Mouse (Mus musculus) midbrain, embryonic 10.5 days (tissue): ENCODE data around the gene Endou. TPM values are rescaled to one million over a fixed set of nuclear protein-coding genes. Genes with fewer than 3 reads are reported as not detected.

Source experiments
- DNase-seq: peaks from one replicate; pipeline ENCODE4 v3.0.0-alpha.2; 2017; ENCODE audit warnings: low spot score
- H3K27ac ChIP-seq: fragments of 300-500 bp; sonication (generic); replicated peaks from 2 replicates; pipeline ENCODE4 v1.5.1; 2016; ENCODE audit warnings: mild to moderate bottlenecking
- H3K27me3 ChIP-seq: fragments of 300-500 bp; sonication (generic); 2 replicates; pipeline ENCODE4 v1.6.1; 2016; ENCODE audit warnings: low read depth, mild to moderate bottlenecking; ENCODE audit not compliant: poor library complexity, severe bottlenecking
- H3K36me3 ChIP-seq: fragments of 300-500 bp; sonication (generic); 2 replicates; pipeline ENCODE4 v1.6.1; 2016; ENCODE audit warnings: mild to moderate bottlenecking, moderate library complexity
- H3K4me1 ChIP-seq: fragments of 300-500 bp; sonication (generic); 2 replicates; pipeline ENCODE4 v1.6.1; 2016
- H3K4me3 ChIP-seq: fragments of 300-500 bp; sonication (generic); 2 replicates; pipeline ENCODE4 v1.5.1; 2016; ENCODE audit warnings: mild to moderate bottlenecking, moderate library complexity
- H3K9me3 ChIP-seq: fragments of 300-500 bp; sonication (generic); replicated peaks from 2 replicates; pipeline ENCODE4 v1.6.1; 2016; ENCODE audit warnings: mild to moderate bottlenecking
- WGBS: fragments of 180-500 bp; shearing (Covaris S2); methylation state at CpG from one replicate; pipeline ENCODE4 v1.1.7; 2016; 5-methylcytosine and 5-hydroxymethylcytosine counted together
- polyA plus RNA-seq: library from polyadenylated mRNA; unstranded; fragments of >200 nt; fragmentation: Nextera tagmentation; extraction: Ambion mirVana; gene quantifications from 2 replicates; pipeline ENCODE4 v1.2.1, GENCODE M21; 2016

The Endou gene
- polyA plus RNA-seq, 1 experiment from 2014 or later = 0.26 TPM

DNA sequence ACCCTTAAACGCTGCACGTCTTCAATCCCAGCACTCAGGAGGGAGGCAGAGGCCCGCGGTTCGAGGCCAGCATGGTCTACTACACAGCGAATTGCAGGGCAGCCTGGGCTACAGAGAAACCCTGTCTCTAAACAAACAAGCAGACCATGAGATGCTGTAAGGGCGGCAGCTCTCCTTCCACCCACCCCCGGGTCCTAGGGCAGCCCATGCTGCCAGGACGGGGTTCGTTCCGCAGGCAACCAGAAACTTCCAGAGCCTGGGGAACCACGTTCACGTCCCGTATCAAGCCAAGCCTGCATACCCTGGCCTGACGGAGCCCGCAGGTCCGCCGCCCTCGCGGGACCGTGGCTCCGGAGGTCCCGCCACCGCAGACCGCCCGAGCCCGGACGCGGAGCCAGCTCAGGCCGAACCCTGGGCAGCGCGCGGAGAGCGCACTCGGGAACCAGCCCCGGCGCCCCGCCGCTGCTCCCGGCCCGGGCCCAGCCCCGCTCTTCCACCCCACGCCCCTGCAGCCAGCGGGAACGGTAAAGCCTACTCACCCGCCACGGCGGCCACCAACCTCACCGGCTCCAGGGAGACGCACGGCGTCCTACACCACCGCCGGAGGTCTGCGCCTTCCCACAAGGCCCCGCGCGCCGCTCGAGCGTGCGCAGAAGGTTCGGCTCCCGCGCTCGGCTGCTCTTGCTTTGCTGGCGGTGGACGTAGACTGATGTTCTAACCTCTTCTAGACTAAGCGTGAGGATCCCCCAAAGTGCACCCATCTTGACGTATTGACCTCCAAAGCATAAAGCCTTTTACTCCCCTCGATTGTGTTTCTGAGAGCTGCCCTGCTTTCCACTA lies 25.7 kb downstream of the Endou start, which contains the start of gene Rpap3:
Gene Rpap3, minus strand, starts transcription at position 615 of the 840 bp plus-strand sequence.
- DNase-seq = peak; percentile 85
- Histone ChIP-seq H3K27ac (peak within 1 kb of the TSS; percentile 91), H3K4me1 (peaks cover 27% of the 10 kb centered on the region), H3K36me3 (peaks cover 31% of the 10 kb centered on the region), H3K9me3 (no peaks in the 10 kb centered on the region), H3K4me3 (peak within 1 kb of the TSS; percentile 80), H3K27me3 (no peaks in the 10 kb centered on the region)
- under 1% methylated on average over 71 of the region's 71 CpGs for WGBS

DNA sequence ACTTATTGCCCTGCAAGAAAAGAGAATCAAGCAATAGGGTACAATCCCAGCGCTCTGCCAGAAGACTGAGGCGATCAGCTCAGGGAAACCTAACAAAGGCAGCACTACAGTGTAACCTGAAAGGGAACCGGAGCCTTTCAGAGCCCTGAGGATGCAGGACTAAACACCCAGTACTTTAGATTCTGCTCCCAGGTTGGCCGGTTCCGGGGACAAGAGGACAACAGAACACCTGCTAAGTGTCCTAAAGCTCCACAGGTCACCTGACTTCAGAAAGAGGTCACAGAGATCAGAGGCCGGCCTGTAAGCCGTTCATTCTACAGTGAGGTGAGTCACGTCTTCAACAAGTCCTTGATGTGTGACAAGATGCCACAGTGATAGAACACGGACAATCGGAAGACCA lies 34.5 kb downstream of the Endou start:
- Histone ChIP-seq H3K27ac (no peak overlapping the region), H3K4me1 (no peaks in the 10 kb centered on the region), H3K27me3 (no peaks in the 10 kb centered on the region), H3K9me3 (no peaks in the 10 kb centered on the region), H3K36me3 (peaks cover 99% of the 10 kb centered on the region), H3K4me3 (no peak overlapping the region)
- DNase-seq = no peak
- WGBS = 89% methylated on average over 10 of the region's 10 CpGs

DNA sequence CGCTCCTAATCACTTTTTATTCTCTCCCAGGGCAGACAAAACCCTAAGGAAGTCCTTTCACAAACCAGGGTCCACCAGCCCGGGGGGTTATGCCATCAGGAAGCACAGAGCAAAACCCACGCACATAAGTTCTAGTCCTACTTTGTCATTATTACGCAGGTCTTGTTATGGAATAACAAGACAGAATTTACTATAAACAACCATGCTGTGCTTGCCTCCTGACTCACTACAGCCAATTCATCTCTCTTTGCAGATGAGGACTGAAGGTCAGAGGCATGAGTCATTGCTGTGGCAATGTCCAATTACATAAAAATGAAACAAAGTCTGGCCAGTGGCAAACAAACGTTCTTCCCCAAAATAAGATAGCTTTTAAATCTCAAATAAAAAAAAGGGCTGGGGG lies 37.7 kb downstream of the Endou start:
- H3K4me3 ChIP-seq = no peak overlapping the region
- H3K36me3 ChIP-seq = peaks cover 99% of the 10 kb centered on the region
- no peaks in the 10 kb centered on the region for H3K27me3 ChIP-seq
- no peaks in the 10 kb centered on the region for H3K9me3 ChIP-seq
- DNase-seq = no peak
- H3K27ac ChIP-seq = no peak overlapping the region
- 96% methylated on average over 5 of the region's 5 CpGs for WGBS
- no peaks in the 10 kb centered on the region for H3K4me1 ChIP-seq

DNA sequence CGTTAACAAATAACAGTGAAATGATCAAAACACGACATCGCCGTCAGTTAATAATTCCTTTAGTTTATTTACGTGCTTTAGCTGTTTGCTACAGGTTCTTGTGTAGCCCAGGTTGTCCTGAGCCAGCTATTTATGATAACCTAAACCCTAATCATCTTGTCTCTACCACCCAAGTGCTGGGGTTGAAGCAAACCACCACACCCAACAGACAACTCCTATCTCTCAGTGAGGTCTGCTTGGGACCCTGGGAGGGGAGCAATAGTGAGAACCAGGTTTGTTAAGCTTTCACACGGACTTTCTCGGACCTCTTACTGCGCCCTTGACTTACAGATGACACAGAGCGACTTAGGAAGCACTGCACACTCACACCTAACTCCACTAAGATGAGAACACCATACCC lies 47.0 kb downstream of the Endou start:
- no peaks in the 10 kb centered on the region for H3K9me3 ChIP-seq
- peaks cover 100% of the 10 kb centered on the region for H3K36me3 ChIP-seq
- H3K4me1 ChIP-seq = no peaks in the 10 kb centered on the region
- no peak overlapping the region for H3K27ac ChIP-seq
- 96% methylated on average over 9 of the region's 9 CpGs for WGBS
- DNase-seq = no peak
- H3K4me3 ChIP-seq = no peak overlapping the region
- H3K27me3 ChIP-seq = no peaks in the 10 kb centered on the region

DNA sequence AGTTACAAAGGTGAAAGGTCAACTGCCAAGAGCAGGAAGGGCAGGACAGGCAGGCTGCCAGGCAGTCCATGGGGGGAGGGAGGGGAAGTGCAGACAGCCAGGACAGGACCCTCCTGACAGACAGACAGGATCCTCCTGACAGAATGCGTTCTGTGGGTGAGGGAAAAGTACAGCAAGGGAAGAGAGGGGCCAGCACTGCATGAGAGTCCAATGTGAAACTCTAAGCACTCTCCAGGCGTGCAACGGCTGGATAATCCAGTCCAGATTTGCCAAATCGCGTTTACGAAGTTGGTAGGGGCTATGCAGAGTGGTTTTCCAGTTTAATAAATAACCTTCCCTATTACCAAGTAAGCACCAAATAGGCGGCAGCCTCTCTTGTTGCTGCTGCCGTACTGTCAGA lies 49.1 kb downstream of the Endou start:
- Histone ChIP-seq H3K27me3 (no peaks in the 10 kb centered on the region), H3K9me3 (no peaks in the 10 kb centered on the region), H3K36me3 (peaks cover 100% of the 10 kb centered on the region), H3K4me3 (no peak overlapping the region), H3K27ac (no peak overlapping the region), H3K4me1 (no peaks in the 10 kb centered on the region)
- WGBS = 91% methylated on average over 8 of the region's 8 CpGs
- no peak for DNase-seq

DNA sequence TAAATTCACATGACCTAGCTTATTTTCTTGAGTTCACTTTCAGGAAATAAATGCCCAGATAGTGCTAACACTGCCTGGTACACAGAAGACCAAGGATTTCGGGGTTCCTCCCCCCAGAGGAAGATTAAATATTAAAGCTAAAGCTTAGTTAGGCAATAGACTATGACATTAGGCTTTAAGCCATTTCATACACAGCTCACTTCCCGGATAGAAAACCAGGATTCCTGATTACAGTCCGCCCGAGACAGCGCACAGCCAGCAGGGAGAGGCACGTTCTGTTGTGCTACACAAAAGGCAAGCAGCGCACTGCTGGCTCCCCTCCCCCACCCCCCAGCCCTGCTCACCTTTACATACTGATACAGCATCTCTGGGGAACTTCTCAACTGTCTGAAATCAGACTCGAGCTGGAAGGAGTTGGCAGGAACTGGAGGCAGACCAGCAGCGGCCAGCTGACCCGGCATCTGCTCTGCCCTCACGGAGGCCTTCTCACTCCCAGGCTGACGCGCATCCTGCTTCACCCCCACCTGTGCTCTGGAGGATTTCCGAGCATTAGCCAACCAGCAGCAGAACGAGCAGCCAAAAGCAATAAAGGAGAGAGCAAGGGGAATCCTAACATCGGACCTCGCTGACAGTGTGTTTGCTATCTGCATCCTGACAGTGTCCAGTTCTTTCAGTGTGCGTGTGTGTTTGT lies 51.0 kb downstream of the Endou start:
- no peaks in the 10 kb centered on the region for H3K27me3 ChIP-seq
- no peaks in the 10 kb centered on the region for H3K9me3 ChIP-seq
- H3K36me3 ChIP-seq = peaks cover 100% of the 10 kb centered on the region
- no peaks in the 10 kb centered on the region for H3K4me1 ChIP-seq
- no peak for DNase-seq
- no peak overlapping the region for H3K27ac ChIP-seq
- 88% methylated on average over 18 of the region's 18 CpGs for WGBS
- H3K4me3 ChIP-seq = no peak overlapping the region

DNA sequence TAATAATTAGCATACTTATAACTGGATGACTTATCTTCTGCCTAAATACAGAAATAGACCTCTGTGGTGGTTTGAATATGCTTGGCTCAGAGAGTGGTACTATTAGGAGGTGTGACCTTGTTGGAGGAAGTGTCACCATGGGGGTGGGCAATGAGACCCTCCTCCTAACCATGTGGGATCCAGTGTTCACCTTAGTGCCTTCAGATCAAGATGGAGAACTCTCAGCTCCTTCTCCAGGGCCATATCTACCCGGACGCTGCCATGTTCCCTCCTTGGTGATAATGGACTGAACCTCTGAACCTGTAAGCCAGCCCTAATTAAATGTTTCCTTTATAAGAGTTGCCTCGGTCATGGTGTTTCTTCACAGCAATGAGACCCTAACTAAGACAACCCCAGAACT lies 53.8 kb downstream of the Endou start:
- H3K27ac ChIP-seq = no peak overlapping the region
- peaks cover 100% of the 10 kb centered on the region for H3K36me3 ChIP-seq
- H3K4me1 ChIP-seq = peaks cover 6% of the 10 kb centered on the region
- WGBS = 96% methylated on average over 3 of the region's 3 CpGs
- H3K27me3 ChIP-seq = no peaks in the 10 kb centered on the region
- no peaks in the 10 kb centered on the region for H3K9me3 ChIP-seq
- DNase-seq = no peak
- no peak overlapping the region for H3K4me3 ChIP-seq

DNA sequence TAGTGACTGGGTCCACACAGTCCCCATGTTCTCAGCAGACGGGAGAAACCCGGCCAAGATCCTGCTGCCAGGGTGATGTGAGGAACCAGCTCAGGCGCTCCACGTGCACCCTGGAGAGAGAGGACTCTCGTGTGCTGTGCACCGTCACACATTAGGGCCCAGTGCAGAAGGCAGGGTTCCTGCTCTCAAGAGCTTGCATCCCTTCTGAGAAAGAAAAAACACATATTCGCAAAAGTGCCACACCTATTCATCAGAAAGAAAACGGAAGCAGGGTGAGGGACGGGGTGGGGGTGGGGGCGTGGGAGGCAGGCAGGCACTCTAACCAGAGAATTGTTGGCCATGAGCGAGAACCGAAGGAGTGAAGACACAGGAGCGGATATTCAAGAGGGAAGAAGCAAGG lies 55.2 kb downstream of the Endou start:
- H3K36me3 ChIP-seq = peaks cover 97% of the 10 kb centered on the region

DNA sequence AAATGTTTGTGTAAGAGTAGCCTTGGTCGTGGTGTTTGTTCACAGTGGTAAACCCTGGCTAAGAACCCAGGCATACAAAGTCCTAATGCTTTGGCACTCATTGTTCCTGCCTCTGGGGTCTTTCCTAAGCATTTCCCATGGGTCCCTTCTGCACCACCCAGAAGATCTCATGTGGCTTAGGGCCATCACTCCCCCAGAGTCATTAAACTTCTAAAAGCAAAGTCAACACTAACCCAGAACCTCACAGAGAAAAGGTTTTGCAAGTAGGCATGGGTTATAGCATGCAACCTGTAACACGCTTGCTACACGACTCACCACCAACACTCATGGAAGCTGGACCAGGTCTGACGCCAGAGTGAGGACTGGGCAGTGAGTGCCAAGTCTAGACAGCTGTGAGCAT lies 56.7 kb downstream of the Endou start:
- H3K36me3 ChIP-seq = peaks cover 82% of the 10 kb centered on the region
- WGBS = 94% methylated on average over 4 of the region's 4 CpGs

More for the DNA sequence above, 55.2 kb downstream of the Endou start:
- Histone ChIP-seq H3K9me3 (no peaks in the 10 kb centered on the region), H3K4me1 (peaks cover 14% of the 10 kb centered on the region), H3K4me3 (no peak overlapping the region), H3K27me3 (no peaks in the 10 kb centered on the region), H3K27ac (no peak overlapping the region)
- DNase-seq = no peak
- 94% methylated on average over 13 of the region's 13 CpGs for WGBS

DNA sequence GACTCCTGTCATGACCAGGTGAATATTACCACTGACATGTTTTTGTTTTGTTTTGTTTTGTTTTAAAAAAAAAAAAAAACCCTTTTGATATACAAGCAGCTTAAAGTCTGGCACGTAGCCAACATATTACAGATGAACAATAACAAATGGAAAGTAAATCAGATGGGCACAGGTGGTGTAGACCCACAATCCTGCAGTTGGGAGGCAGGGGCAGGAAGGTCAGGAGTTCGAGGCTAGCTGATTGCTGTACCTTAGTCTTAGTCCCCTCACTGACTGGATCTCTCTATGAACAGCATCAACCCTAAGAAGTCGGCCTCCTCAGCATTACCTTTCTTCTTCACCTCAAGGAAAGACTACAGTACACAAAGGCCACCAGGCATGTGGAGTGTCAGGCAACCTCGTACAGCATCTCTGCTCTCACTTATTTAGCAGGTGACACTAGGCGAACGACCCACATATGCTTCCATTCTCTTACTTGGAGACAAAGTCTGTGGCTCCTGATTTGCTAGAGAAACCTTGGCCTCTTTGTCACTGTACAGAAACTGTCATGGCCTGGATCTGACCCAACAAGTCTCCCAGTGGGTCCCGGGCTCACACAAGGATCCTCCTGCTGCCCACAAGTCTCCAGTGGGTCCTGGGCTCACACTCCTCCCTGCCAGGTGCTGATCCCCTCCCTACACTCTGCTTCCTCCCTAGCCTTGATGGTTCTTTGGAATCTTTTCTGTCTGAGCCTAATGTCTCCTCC lies 57.7 kb downstream of the Endou start:
- DNase-seq = no peak
- Histone ChIP-seq H3K9me3 (no peaks in the 10 kb centered on the region), H3K27me3 (no peaks in the 10 kb centered on the region), H3K4me3 (no peak overlapping the region), H3K36me3 (peaks cover 72% of the 10 kb centered on the region), H3K27ac (no peak overlapping the region), H3K4me1 (peaks cover 26% of the 10 kb centered on the region)
- 94% methylated on average over 7 of the region's 7 CpGs for WGBS

More for the DNA sequence above, 56.7 kb downstream of the Endou start:
- peaks cover 24% of the 10 kb centered on the region for H3K4me1 ChIP-seq
- H3K4me3 ChIP-seq = no peak overlapping the region
- DNase-seq = no peak
- H3K27ac ChIP-seq = no peak overlapping the region
- H3K27me3 ChIP-seq = no peaks in the 10 kb centered on the region
- no peaks in the 10 kb centered on the region for H3K9me3 ChIP-seq

DNA sequence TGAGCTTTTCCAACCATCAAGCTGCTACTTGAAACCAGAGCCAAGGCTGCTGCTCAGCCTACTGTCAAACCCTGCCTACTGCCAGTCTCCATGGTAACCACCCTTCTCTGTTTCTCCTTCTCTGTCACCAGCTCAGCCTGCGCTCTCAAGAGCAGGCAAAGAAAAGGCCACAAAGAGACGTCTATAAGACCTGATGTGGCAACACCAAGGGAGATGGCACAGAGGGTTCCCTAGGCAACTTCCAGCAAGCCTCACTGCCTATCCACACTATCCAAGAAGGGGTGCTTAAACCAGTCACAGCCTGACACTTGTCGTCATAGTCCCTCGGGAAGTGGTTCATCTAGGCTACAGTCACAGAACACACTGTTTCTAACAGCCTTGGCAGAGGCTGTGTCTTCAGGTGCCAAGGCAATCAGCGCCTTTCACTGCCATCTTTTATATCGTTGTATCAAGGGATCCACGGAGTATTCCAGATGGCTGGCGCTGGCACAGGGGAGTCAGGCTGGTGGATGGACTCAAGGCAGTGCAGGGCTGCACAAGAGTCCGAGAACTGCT lies 58.9 kb downstream of the Endou start:
- H3K36me3 ChIP-seq = peaks cover 61% of the 10 kb centered on the region
- peaks cover 36% of the 10 kb centered on the region for H3K4me1 ChIP-seq
- H3K9me3 ChIP-seq = no peaks in the 10 kb centered on the region
- no peak overlapping the region for H3K4me3 ChIP-seq
- DNase-seq = no peak
- H3K27me3 ChIP-seq = no peaks in the 10 kb centered on the region
- peak overlapping the region; percentile 46; the same call in 1 of the 2 replicates for H3K27ac ChIP-seq
- WGBS = 73% methylated on average over 9 of the region's 9 CpGs

DNA sequence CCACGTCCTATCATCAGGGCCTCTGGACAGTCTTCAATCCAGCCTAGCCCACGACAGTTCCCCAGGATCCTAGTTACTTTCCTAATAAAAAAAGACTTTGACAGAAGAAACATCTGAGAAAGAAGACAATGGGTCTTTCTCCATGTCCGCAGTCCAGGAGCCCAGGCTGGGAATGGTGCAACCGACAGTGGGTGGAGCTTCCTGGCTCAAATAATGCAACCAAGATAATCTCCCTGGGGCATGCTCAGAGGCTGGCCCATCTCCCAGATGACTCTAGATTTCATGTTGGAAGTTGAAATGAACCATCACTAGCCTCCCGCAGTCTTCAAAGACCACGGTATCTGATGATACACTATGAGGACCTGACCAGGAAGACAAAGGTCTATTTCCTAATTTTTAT lies 60.6 kb downstream of the Endou start:
- Histone ChIP-seq H3K4me3 (no peak overlapping the region), H3K4me1 (peaks cover 36% of the 10 kb centered on the region), H3K27me3 (no peaks in the 10 kb centered on the region), H3K9me3 (no peaks in the 10 kb centered on the region), H3K36me3 (peaks cover 44% of the 10 kb centered on the region), H3K27ac (no peak overlapping the region)
- DNase-seq = no peak
- 90% methylated on average over 6 of the region's 6 CpGs for WGBS
